Mouse (Mus musculus): ENCODE measurements around the gene Rasa2. TPM values are rescaled to one million over a fixed set of nuclear protein-coding genes. Genes with fewer than 3 reads are reported as not detected.

Rasa2 gene
- polyA plus RNA-seq, 1 experiment from 2014 or later, result 22.4 TPM

DNA sequence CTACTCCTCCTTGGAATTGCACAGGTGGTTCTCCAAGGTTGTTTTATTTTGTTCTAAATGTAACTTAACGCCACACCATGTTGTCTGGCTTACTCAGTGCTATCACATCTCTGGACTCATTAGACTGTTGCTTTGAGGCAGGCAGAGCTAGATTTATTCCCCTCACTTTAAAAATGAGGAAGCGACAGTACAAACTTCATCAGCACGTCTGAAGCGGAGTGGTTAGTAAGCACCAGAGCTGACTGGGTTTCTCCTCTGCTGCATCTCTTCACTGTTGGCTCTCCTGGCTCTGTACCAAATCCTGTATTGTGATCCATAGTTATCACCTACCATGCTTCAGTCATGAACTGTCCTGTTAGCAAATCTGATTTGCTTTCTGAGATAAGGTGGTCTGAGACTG, 53.2 kb downstream of the Rasa2 start:
- WGBS, result 92% methylated on average over 4 of the region's 4 CpGs
- ATAC-seq (ENCODE audit: low read depth), result no peak

GRCm38 (mm10) chr9:96577674-96578073, 53.7 kb downstream of the Rasa2 start:
- Histone ChIP-seq H3K36me3 (ENCODE audit: control insufficient read depth, insufficient read depth, low read length) (peaks cover 8% of the 10 kb centered on the region), H3K9ac (replicated peaks; ENCODE audit: low read depth, low read length) (no peak overlapping the region), H3K9me3 (ENCODE audit: control insufficient read depth, low read length) (no peaks in the 10 kb centered on the region), H3K27ac (ENCODE audit: low read depth, low read length) (no peak overlapping the region), H3K4me1 (ENCODE audit: control insufficient read depth, insufficient read depth, low read length) (no peaks in the 10 kb centered on the region), H3K4me2 (ENCODE audit: low read depth, low read length) (no peak overlapping the region), H3K27me3 (ENCODE audit: control insufficient read depth, insufficient read depth, low read length) (no peaks in the 10 kb centered on the region), H3K4me3 (ENCODE audit: low read depth, low read length) (no peak overlapping the region)
- ATAC-seq (ENCODE audit: low read depth), result no peak
- WGBS, result 88% methylated on average over 6 of the region's 6 CpGs

More for the DNA sequence above, 53.2 kb downstream of the Rasa2 start:
- H3K4me1 ChIP-seq (ENCODE audit: control insufficient read depth, insufficient read depth, low read length), result no peaks in the 10 kb centered on the region
- H3K9me3 ChIP-seq (ENCODE audit: control insufficient read depth, low read length), result no peaks in the 10 kb centered on the region
- H3K9ac ChIP-seq (replicated peaks; ENCODE audit: low read depth, low read length), result no peak overlapping the region
- H3K4me3 ChIP-seq (ENCODE audit: low read depth, low read length), result no peak overlapping the region
- H3K27me3 ChIP-seq (ENCODE audit: control insufficient read depth, insufficient read depth, low read length), result no peaks in the 10 kb centered on the region
- peaks cover 8% of the 10 kb centered on the region for H3K36me3 ChIP-seq (ENCODE audit: control insufficient read depth, insufficient read depth, low read length)
- no peak overlapping the region for H3K27ac ChIP-seq (ENCODE audit: low read depth, low read length)
- H3K4me2 ChIP-seq (ENCODE audit: low read depth, low read length), result no peak overlapping the region

DNA sequence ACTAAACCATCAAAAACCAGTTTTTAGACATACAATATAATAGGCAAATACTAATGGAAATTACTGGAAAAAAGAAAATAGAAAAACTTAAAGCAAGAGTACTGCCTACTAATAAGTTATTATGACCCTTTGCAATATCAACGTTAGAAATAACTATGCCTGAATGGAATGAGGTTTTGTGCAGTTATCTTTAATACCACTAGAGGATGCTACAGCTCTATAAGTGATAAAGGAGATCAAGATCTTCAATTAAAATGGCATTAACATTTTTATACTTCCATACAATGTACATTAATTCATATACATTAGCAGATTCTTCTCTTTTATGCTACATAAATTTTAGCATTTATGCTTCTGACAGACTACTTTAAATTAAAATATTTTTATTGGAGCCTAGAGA, 58.2 kb downstream of the Rasa2 start:
- ATAC-seq (ENCODE audit: low read depth), result no peak
- 5% methylated on average over 1 of the region's 1 CpGs for WGBS
- H3K9ac ChIP-seq (replicated peaks; ENCODE audit: low read depth, low read length), result no peak overlapping the region
- H3K36me3 ChIP-seq (ENCODE audit: control insufficient read depth, insufficient read depth, low read length), result peaks cover 9% of the 10 kb centered on the region
- H3K9me3 ChIP-seq (ENCODE audit: control insufficient read depth, low read length), result no peaks in the 10 kb centered on the region
- H3K4me3 ChIP-seq (ENCODE audit: low read depth, low read length), result no peak overlapping the region
- no peak overlapping the region for H3K27ac ChIP-seq (ENCODE audit: low read depth, low read length)
- H3K27me3 ChIP-seq (ENCODE audit: control insufficient read depth, insufficient read depth, low read length), result no peaks in the 10 kb centered on the region
- H3K4me1 ChIP-seq (ENCODE audit: control insufficient read depth, insufficient read depth, low read length), result no peaks in the 10 kb centered on the region
- H3K4me2 ChIP-seq (ENCODE audit: low read depth, low read length), result no peak overlapping the region

DNA sequence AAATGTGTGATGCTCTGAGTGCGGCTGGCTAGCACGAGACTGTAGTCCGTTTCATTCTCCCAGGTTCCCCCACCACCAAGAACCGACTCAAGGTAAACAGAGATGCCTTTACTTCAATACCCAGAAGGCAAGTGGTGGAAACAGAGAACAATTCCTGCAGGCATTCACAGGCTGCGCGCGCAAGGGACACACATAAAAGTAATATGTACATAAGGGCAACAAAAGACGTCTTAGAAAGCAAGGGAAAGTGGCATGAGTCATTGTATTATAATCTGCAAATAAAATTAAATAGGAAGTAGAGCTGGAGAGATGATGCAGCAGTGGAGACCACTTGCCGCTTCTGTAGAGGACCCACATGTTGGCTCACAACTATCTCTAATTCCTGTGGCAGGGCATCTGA, 58.7 kb downstream of the Rasa2 start:
- no peak overlapping the region for H3K27ac ChIP-seq (ENCODE audit: low read depth, low read length)
- ATAC-seq (ENCODE audit: low read depth), result no peak
- no peaks in the 10 kb centered on the region for H3K27me3 ChIP-seq (ENCODE audit: control insufficient read depth, insufficient read depth, low read length)
- no peaks in the 10 kb centered on the region for H3K9me3 ChIP-seq (ENCODE audit: control insufficient read depth, low read length)
- no peaks in the 10 kb centered on the region for H3K4me1 ChIP-seq (ENCODE audit: control insufficient read depth, insufficient read depth, low read length)
- H3K4me2 ChIP-seq (ENCODE audit: low read depth, low read length), result no peak overlapping the region
- H3K36me3 ChIP-seq (ENCODE audit: control insufficient read depth, insufficient read depth, low read length), result peaks cover 9% of the 10 kb centered on the region
- WGBS, result 89% methylated on average over 9 of the region's 9 CpGs
- no peak overlapping the region for H3K9ac ChIP-seq (replicated peaks; ENCODE audit: low read depth, low read length)
- H3K4me3 ChIP-seq (ENCODE audit: low read depth, low read length), result no peak overlapping the region

DNA sequence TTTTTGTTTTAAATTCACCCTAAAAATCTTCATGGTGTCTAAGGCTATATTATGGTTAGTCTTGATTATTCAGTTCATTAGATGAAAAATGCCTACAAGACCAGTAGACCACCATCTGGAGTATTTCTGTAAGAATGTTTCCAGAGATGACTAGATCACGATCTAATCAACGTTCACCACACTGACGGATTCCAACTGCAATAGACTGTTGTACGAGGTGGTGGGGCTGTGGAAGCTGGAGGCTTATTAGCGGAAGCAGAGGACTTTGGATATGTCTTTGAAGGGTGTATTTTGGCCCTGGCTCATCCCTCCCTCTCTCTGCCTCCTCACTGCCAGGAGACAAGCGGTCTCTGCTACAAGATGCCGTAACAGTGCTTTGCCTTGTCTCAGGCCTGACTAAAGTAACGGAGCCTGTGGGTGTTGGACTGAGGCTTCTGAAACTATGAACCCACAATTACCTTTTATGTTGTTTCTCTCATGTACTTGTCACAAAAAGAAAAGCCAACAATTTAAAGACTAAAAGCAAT, 64.9 kb downstream of the Rasa2 start:
- no peaks in the 10 kb centered on the region for H3K4me1 ChIP-seq (ENCODE audit: control insufficient read depth, insufficient read depth, low read length)
- no peaks in the 10 kb centered on the region for H3K27me3 ChIP-seq (ENCODE audit: control insufficient read depth, insufficient read depth, low read length)
- H3K27ac ChIP-seq (ENCODE audit: low read depth, low read length), result no peak overlapping the region
- no peak overlapping the region for H3K4me2 ChIP-seq (ENCODE audit: low read depth, low read length)
- no peak for ATAC-seq (ENCODE audit: low read depth)
- no peaks in the 10 kb centered on the region for H3K9me3 ChIP-seq (ENCODE audit: control insufficient read depth, low read length)
- 86% methylated on average over 8 of the region's 8 CpGs for WGBS
- no peak overlapping the region for H3K9ac ChIP-seq (replicated peaks; ENCODE audit: low read depth, low read length)
- peaks cover 5% of the 10 kb centered on the region; the same call in 1 of the 2 replicates for H3K36me3 ChIP-seq (ENCODE audit: control insufficient read depth, insufficient read depth, low read length)
- no peak overlapping the region for H3K4me3 ChIP-seq (ENCODE audit: low read depth, low read length)

GRCm38 (mm10) chr9:96563501-96563900, 67.9 kb downstream of the Rasa2 start:
- 96% methylated on average over 4 of the region's 4 CpGs for WGBS
- H3K27me3 ChIP-seq (ENCODE audit: control insufficient read depth, insufficient read depth, low read length), result no peaks in the 10 kb centered on the region
- peaks cover 14% of the 10 kb centered on the region for H3K36me3 ChIP-seq (ENCODE audit: control insufficient read depth, insufficient read depth, low read length)
- no peak overlapping the region for H3K4me3 ChIP-seq (ENCODE audit: low read depth, low read length)
- no peak overlapping the region for H3K9ac ChIP-seq (replicated peaks; ENCODE audit: low read depth, low read length)
- ATAC-seq (ENCODE audit: low read depth), result no peak
- no peak overlapping the region for H3K4me2 ChIP-seq (ENCODE audit: low read depth, low read length)
- H3K9me3 ChIP-seq (ENCODE audit: control insufficient read depth, low read length), result no peaks in the 10 kb centered on the region
- H3K4me1 ChIP-seq (ENCODE audit: control insufficient read depth, insufficient read depth, low read length), result no peaks in the 10 kb centered on the region
- no peak overlapping the region for H3K27ac ChIP-seq (ENCODE audit: low read depth, low read length)

GRCm38 (mm10) chr9:96559148-96559547, 72.3 kb downstream of the Rasa2 start:
- Histone ChIP-seq H3K27me3 (ENCODE audit: control insufficient read depth, insufficient read depth, low read length) (no peaks in the 10 kb centered on the region), H3K4me2 (ENCODE audit: low read depth, low read length) (no peak overlapping the region), H3K4me3 (ENCODE audit: low read depth, low read length) (no peak overlapping the region), H3K9me3 (ENCODE audit: control insufficient read depth, low read length) (no peaks in the 10 kb centered on the region), H3K4me1 (ENCODE audit: control insufficient read depth, insufficient read depth, low read length) (no peaks in the 10 kb centered on the region), H3K9ac (replicated peaks; ENCODE audit: low read depth, low read length) (no peak overlapping the region), H3K36me3 (ENCODE audit: control insufficient read depth, insufficient read depth, low read length) (peaks cover 16% of the 10 kb centered on the region), H3K27ac (ENCODE audit: low read depth, low read length) (no peak overlapping the region)
- ATAC-seq (ENCODE audit: low read depth), result no peak
- WGBS, result 98% methylated on average over 6 of the region's 6 CpGs

DNA sequence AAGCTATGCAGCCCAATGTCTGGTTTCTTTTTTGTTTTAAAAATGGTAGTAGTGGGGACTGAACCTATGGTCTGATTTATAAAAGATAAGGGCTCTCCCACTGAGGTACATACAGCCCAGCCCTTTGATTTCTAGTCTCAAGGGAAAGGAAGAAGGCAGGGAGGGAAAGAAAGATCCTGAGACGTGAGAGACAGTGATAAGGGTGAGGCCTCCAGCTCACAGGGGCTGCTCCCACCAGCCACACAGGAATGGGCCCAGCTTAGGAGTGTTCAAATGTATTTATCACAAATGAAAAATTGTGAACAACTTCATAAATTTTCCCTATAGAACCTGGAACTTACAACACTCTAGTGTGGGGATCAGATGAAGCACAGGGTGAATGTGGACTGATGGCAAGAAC, 72.8 kb downstream of the Rasa2 start:
- 84% methylated on average over 1 of the region's 1 CpGs for WGBS
- ATAC-seq (ENCODE audit: low read depth), result no peak
- H3K4me2 ChIP-seq (ENCODE audit: low read depth, low read length), result no peak overlapping the region
- no peaks in the 10 kb centered on the region for H3K4me1 ChIP-seq (ENCODE audit: control insufficient read depth, insufficient read depth, low read length)
- H3K27me3 ChIP-seq (ENCODE audit: control insufficient read depth, insufficient read depth, low read length), result no peaks in the 10 kb centered on the region
- H3K9me3 ChIP-seq (ENCODE audit: control insufficient read depth, low read length), result no peaks in the 10 kb centered on the region
- H3K36me3 ChIP-seq (ENCODE audit: control insufficient read depth, insufficient read depth, low read length), result peaks cover 16% of the 10 kb centered on the region
- no peak overlapping the region for H3K9ac ChIP-seq (replicated peaks; ENCODE audit: low read depth, low read length)
- no peak overlapping the region for H3K27ac ChIP-seq (ENCODE audit: low read depth, low read length)
- no peak overlapping the region for H3K4me3 ChIP-seq (ENCODE audit: low read depth, low read length)

GRCm38 (mm10) chr9:96554095-96554494, 77.3 kb downstream of the Rasa2 start:
- no peak overlapping the region for H3K4me3 ChIP-seq (ENCODE audit: low read depth, low read length)
- 72% methylated on average over 1 of the region's 1 CpGs for WGBS
- H3K4me1 ChIP-seq (ENCODE audit: control insufficient read depth, insufficient read depth, low read length), result no peaks in the 10 kb centered on the region
- no peaks in the 10 kb centered on the region for H3K9me3 ChIP-seq (ENCODE audit: control insufficient read depth, low read length)
- no peak overlapping the region for H3K9ac ChIP-seq (replicated peaks; ENCODE audit: low read depth, low read length)
- H3K4me2 ChIP-seq (ENCODE audit: low read depth, low read length), result no peak overlapping the region
- H3K27me3 ChIP-seq (ENCODE audit: control insufficient read depth, insufficient read depth, low read length), result no peaks in the 10 kb centered on the region
- no peak overlapping the region for H3K27ac ChIP-seq (ENCODE audit: low read depth, low read length)
- H3K36me3 ChIP-seq (ENCODE audit: control insufficient read depth, insufficient read depth, low read length), result peaks cover 8% of the 10 kb centered on the region
- no peak for ATAC-seq (ENCODE audit: low read depth)

All from neural tube, embryonic 14.5 days (tissue).